ENCODE assay signal across 25 mouse cellular contexts in the genomic region with DNA sequence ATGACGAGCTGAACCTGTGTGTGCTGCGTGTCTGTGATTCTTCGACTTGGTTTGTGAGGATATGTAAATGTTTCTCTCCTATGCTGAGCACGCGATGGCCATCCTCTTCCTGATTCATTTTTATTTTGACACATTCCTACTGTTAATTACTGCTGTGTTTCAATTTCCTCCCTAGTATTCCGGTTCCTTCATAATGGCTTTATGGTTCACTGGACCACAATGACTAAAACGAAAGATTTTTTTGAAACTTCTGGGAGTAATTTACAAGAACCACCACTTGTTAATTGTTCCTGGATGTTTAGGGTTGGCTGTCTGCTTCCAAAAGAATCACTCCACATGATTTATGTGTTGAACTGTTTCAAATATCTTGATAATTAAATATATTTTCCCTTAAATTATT.
DNase-seq lines count a peak whose midpoint lies in the region; ATAC-seq and TF ChIP-seq lines count a peak whose summit lies in the region.
"Had no signal": no experiment of that assay in that cellular context is flagged by ENCODE, and none has a peak within 500 bp of the region (broad histone marks: within the 10 kb centered on the region; RNA-seq: fewer than 3 reads in every experiment).

No protein-coding gene starts in this region.

- no peak overlapping the region for H3K9ac ChIP-seq in midbrain, embryonic 11.5 days (ENCODE audit: low read length)
- H3K9ac ChIP-seq in midbrain, embryonic 16.5 days (ENCODE audit: low read depth, low read length) = no peak overlapping the region
- H3K9ac ChIP-seq: embryonic facial prominence, embryonic 13.5 days; embryonic facial prominence, embryonic 15.5 days; forebrain, embryonic 12.5 days had no signal

- H3K27ac ChIP-seq in midbrain, embryonic 11.5 days (ENCODE audit: low read depth, low read length) = no peak overlapping the region
- no peak overlapping the region for H3K27ac ChIP-seq in midbrain, embryonic 16.5 days (ENCODE audit: low read length)
- H3K27ac ChIP-seq in limb, embryonic 10.5 days = no peak overlapping the region
- no peak overlapping the region for H3K27ac ChIP-seq in kidney, adult 2 months (ENCODE audit: insufficient read depth, low read depth, low read length)
- H3K27ac ChIP-seq: embryonic facial prominence, embryonic 13.5 days; embryonic facial prominence, embryonic 15.5 days; forebrain, embryonic 10.5 days; forebrain, embryonic 12.5 days had no signal

- no peaks in the 10 kb centered on the region for H3K9me3 ChIP-seq in midbrain, embryonic 11.5 days (ENCODE audit: control insufficient read depth, low read length)
- no peaks in the 10 kb centered on the region for H3K9me3 ChIP-seq in midbrain, embryonic 16.5 days (replicated peaks; ENCODE audit: control insufficient read depth, low read length, poor library complexity, severe bottlenecking)
- no peaks in the 10 kb centered on the region for H3K9me3 ChIP-seq in limb, embryonic 10.5 days (replicated peaks)
- H3K9me3 ChIP-seq: embryonic facial prominence, embryonic 13.5 days; embryonic facial prominence, embryonic 15.5 days; forebrain, embryonic 10.5 days; forebrain, embryonic 12.5 days had no signal

- no peak for TF ChIP-seq POLR2A in kidney, adult 2 months (IDR thresholded peaks at IDR 0.05; ENCODE audit: low read depth, low read length)

- 79% methylated on average over 7 of the region's 7 CpGs for WGBS in midbrain, embryonic 11.5 days
- WGBS in midbrain, embryonic 16.5 days = 60% methylated on average over 7 of the region's 7 CpGs
- WGBS in limb, embryonic 10.5 days = 69% methylated on average over 7 of the region's 7 CpGs
- WGBS in kidney, adult 2 months = 27% methylated on average over 7 of the region's 7 CpGs

- no peak for TF ChIP-seq CTCF in kidney, adult 2 months (conservative IDR thresholded peaks at IDR 0.05; ENCODE audit: insufficient read depth, insufficient read length, low read depth, low read length)

- H3K4me2 ChIP-seq in midbrain, embryonic 11.5 days = no peak overlapping the region
- H3K4me2 ChIP-seq in midbrain, embryonic 16.5 days (ENCODE audit: low read length) = no peak overlapping the region
- H3K4me2 ChIP-seq: embryonic facial prominence, embryonic 13.5 days; embryonic facial prominence, embryonic 15.5 days; forebrain, embryonic 12.5 days had no signal

- no peaks in the 10 kb centered on the region for H3K27me3 ChIP-seq in midbrain, embryonic 11.5 days (ENCODE audit: control insufficient read depth, insufficient read depth, low read length)
- no peaks in the 10 kb centered on the region for H3K27me3 ChIP-seq in midbrain, embryonic 16.5 days (ENCODE audit: control insufficient read depth, insufficient read depth, low read depth, low read length)
- H3K27me3 ChIP-seq in limb, embryonic 10.5 days (ENCODE audit: low read depth, poor library complexity, severe bottlenecking) = no peaks in the 10 kb centered on the region
- no peaks in the 10 kb centered on the region for H3K27me3 ChIP-seq in kidney, adult 2 months (replicated peaks; ENCODE audit: control insufficient read depth, insufficient read depth, low read length)
- H3K27me3 ChIP-seq: embryonic facial prominence, embryonic 15.5 days; forebrain, embryonic 12.5 days had no signal

- peak; percentile 21 for DNase-seq in midbrain, embryonic 11.5 days (ENCODE audit: low spot score, missing footprints)
- peak; percentile 90 for DNase-seq in Muller cell, postnatal 12 days (ENCODE audit: inconsistent ontology term)
- peak; percentile 29 for DNase-seq in limb, embryonic 10.5 days (ENCODE audit: low spot score)
- DNase-seq in retina, postnatal 1 day = peak; percentile 70
- no peak for DNase-seq in left cerebral cortex, postnatal 14 days (ENCODE audit: low spot score in 2 of 2)
- DNase-seq in kidney, adult 2 months = no peak
- DNase-seq: adrenal gland, adult 8-10 months; adrenal gland, postnatal 14 days; adrenal gland, postnatal 36 days; cerebellum, adult 11-12 months; cerebellum, adult 2 months; cerebellum, adult 9-11 months; cerebellum, postnatal 14 days; cerebellum, postnatal 36 days; embryo, embryonic 11 days had no signal

- intact Hi-C loops in left cerebral cortex, postnatal 14 days (cut with DNase I) = no loop called here

- ATAC-seq in midbrain, embryonic 11.5 days (ENCODE audit: low FRiP score) = no peak
- no peak for ATAC-seq in midbrain, embryonic 16.5 days
- ATAC-seq: activated CD4-positive, CD25-positive, alpha-beta regulatory T cell, adult 4 months; forebrain, embryonic 14.5 days; forebrain, embryonic 16.5 days; Patski had no signal

- H3K36me3 ChIP-seq in midbrain, embryonic 11.5 days (ENCODE audit: control insufficient read depth, insufficient read depth, low read length) = no peaks in the 10 kb centered on the region
- no peaks in the 10 kb centered on the region for H3K36me3 ChIP-seq in midbrain, embryonic 16.5 days (ENCODE audit: control insufficient read depth, insufficient read depth, low read length)
- no peaks in the 10 kb centered on the region for H3K36me3 ChIP-seq in limb, embryonic 10.5 days
- no peaks in the 10 kb centered on the region for H3K36me3 ChIP-seq in kidney, adult 2 months (ENCODE audit: control insufficient read depth, insufficient read depth, low read length)
- H3K36me3 ChIP-seq: embryonic facial prominence, embryonic 13.5 days; embryonic facial prominence, embryonic 15.5 days; forebrain, embryonic 10.5 days; forebrain, embryonic 12.5 days had no signal

- H3K4me3 ChIP-seq in midbrain, embryonic 11.5 days (ENCODE audit: low read depth, low read length) = no peak overlapping the region
- H3K4me3 ChIP-seq in midbrain, embryonic 16.5 days (ENCODE audit: low read depth, low read length) = no peak overlapping the region
- no peak overlapping the region for H3K4me3 ChIP-seq in limb, embryonic 10.5 days
- no peak overlapping the region for H3K4me3 ChIP-seq in kidney, adult 2 months (ENCODE audit: insufficient read depth, low read depth, low read length)
- H3K4me3 ChIP-seq: embryonic facial prominence, embryonic 13.5 days; embryonic facial prominence, embryonic 15.5 days; erythroblast, embryonic 14.5 days; forebrain, embryonic 10.5 days; forebrain, embryonic 12.5 days had no signal

- H3K4me1 ChIP-seq in midbrain, embryonic 11.5 days (ENCODE audit: control insufficient read depth, insufficient read depth, low read length) = no peaks in the 10 kb centered on the region
- H3K4me1 ChIP-seq in midbrain, embryonic 16.5 days (ENCODE audit: control insufficient read depth, insufficient read depth, low read length) = peaks cover 2% of the 10 kb centered on the region; the same call in 1 of the 2 replicates
- H3K4me1 ChIP-seq in limb, embryonic 10.5 days = peaks cover 23% of the 10 kb centered on the region
- 0 out of 2 replicates have a peak, but pooled peaks cover 2% of the 10 kb centered on the region for H3K4me1 ChIP-seq in kidney, adult 2 months (ENCODE audit: control insufficient read depth, insufficient read depth, low read length)
- H3K4me1 ChIP-seq: embryonic facial prominence, embryonic 13.5 days; embryonic facial prominence, embryonic 15.5 days; forebrain, embryonic 10.5 days; forebrain, embryonic 12.5 days had no signal

Comparison
In these comparisons a context has a peak if more than half of its experiments do, and no peak if none do; other contexts are left out.
1. DNase-seq: peak in midbrain, embryonic 11.5 days (single experiment), Muller cell, postnatal 12 days (single experiment), limb, embryonic 10.5 days (single experiment) and retina, postnatal 1 day (single experiment); none in left cerebral cortex, postnatal 14 days (0 of 2) and kidney, adult 2 months (single experiment).